ENCODE assay signal across 14 mouse cellular contexts in genomic region chr10:30709846-30710403, GRCm38 (mm10).
"Had no signal": no experiment of that assay in that cellular context is flagged by ENCODE, and none has a peak within 500 bp of the region (broad histone marks: within the 10 kb centered on the region; RNA-seq: fewer than 3 reads in every experiment).

No protein-coding gene starts in this region.

- DNase-seq: kidney, postnatal 10 days; lung, postnatal 14 days; right cerebral cortex, postnatal 14 days; thymus, adult 2 months; thymus, postnatal 25 days had no signal

- ATAC-seq: midbrain, embryonic 15.5 days had no signal

- H3K27me3 ChIP-seq: liver, embryonic 15.5 days; lung, embryonic 15.5 days; megakaryocyte, embryonic 14.5 days; midbrain, embryonic 15.5 days; stomach, embryonic 15.5 days had no signal

- H3K4me2 ChIP-seq: liver, embryonic 11.5 days; liver, embryonic 15.5 days; lung, embryonic 15.5 days; midbrain, embryonic 11.5 days; midbrain, embryonic 15.5 days; stomach, embryonic 15.5 days had no signal

- H3K4me3 ChIP-seq: left cerebral cortex, adult 2 months; limb, embryonic 10.5 days; liver, embryonic 15.5 days; lung, embryonic 15.5 days; megakaryocyte, embryonic 14.5 days; midbrain, embryonic 15.5 days; stomach, embryonic 15.5 days had no signal

- H3K36me3 ChIP-seq: limb, embryonic 10.5 days; liver, embryonic 15.5 days; lung, embryonic 15.5 days; midbrain, embryonic 15.5 days; stomach, embryonic 15.5 days had no signal
